25 mouse cellular contexts compared by ENCODE assay signal in the genomic region with DNA sequence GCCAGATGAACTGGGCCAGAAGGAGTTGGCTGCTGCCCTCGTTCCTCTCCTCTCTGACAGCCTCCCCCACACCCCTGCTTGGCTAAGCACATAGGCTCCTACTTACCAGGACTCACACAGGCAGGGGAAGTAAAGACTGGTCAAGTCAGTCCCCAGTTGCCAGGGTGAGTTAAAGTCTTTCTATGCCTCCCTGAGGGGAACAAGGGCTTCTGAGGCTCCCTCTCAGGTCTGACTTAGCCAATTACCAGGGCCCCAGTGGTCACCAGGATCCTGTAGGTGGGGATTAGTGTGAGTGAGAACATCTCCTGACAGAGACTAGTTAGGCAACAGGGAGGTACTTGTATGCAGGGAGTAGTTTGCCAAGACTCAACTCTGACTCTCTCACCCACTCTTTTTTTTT. TPM values are rescaled to one million over a fixed set of nuclear protein-coding genes. Genes with fewer than 3 reads are reported as not detected.
DNase-seq lines count a peak whose midpoint lies in the region; ATAC-seq and TF ChIP-seq lines count a peak whose summit lies in the region.
"Had no signal": no experiment of that assay in that cellular context is flagged by ENCODE, and none has a peak within 500 bp of the region (broad histone marks: within the 10 kb centered on the region; RNA-seq: fewer than 3 reads in every experiment).

A gene (minus strand): TSS at position 153 of the 400 bp plus-strand sequence.

- H3K4me2 ChIP-seq in forebrain, embryonic 12.5 days, result no peak within 1 kb of the TSS
- H3K4me2 ChIP-seq: embryonic facial prominence, embryonic 12.5 days; forebrain, embryonic 13.5 days; forebrain, embryonic 15.5 days had no signal

- no peaks in the 10 kb centered on the region for H3K27me3 ChIP-seq in heart, adult 2 months (ENCODE audit: control insufficient read depth, insufficient read depth, low read length)
- no peaks in the 10 kb centered on the region for H3K27me3 ChIP-seq in forebrain, embryonic 12.5 days
- H3K27me3 ChIP-seq: CH12.LX; embryonic facial prominence, embryonic 12.5 days; forebrain, embryonic 13.5 days; forebrain, embryonic 15.5 days; Patski had no signal

- no peak for TF ChIP-seq EP300 in heart, adult 2 months (IDR thresholded peaks at IDR 0.05; ENCODE audit: insufficient read depth, low read depth, low read length)

- no peaks in the 10 kb centered on the region for H3K9me3 ChIP-seq in forebrain, embryonic 12.5 days
- H3K9me3 ChIP-seq: embryonic facial prominence, embryonic 10.5 days; embryonic facial prominence, embryonic 12.5 days; forebrain, embryonic 10.5 days; forebrain, embryonic 13.5 days; forebrain, embryonic 15.5 days; G1E had no signal

- WGBS in heart, adult 2 months, result 14% methylated on average over 1 of the region's 1 CpGs
- 53% methylated on average over 1 of the region's 1 CpGs for WGBS in forebrain, embryonic 12.5 days

- H3K79me2 ChIP-seq in heart, adult 2 months (replicated peaks; ENCODE audit: control insufficient read depth, insufficient read depth, low read length), result no peaks in the 10 kb centered on the region

- no peak for TF ChIP-seq POLR2A in heart, adult 2 months (IDR thresholded peaks at IDR 0.05; ENCODE audit: insufficient read depth, low read depth, low read length)

- H3K4me3 ChIP-seq in heart, adult 2 months, result no peak within 1 kb of the TSS
- H3K4me3 ChIP-seq in forebrain, embryonic 12.5 days (replicated peaks), result no peak within 1 kb of the TSS
- H3K4me3 ChIP-seq: embryonic facial prominence, embryonic 10.5 days; embryonic facial prominence, embryonic 12.5 days; forebrain, embryonic 10.5 days; forebrain, embryonic 13.5 days; forebrain, embryonic 15.5 days had no signal

- intact Hi-C loops in heart, adult 2 months (cut with DNase I), result no loop called here

- ATAC-seq in forebrain, embryonic 12.5 days (ENCODE audit: low FRiP score), result no peak
- ATAC-seq: activated CD4-positive, CD25-positive, alpha-beta regulatory T cell, adult 4 months; CD4-positive, CD25-positive, alpha-beta regulatory T cell, adult 4 months; forebrain, embryonic 13.5 days; forebrain, embryonic 15.5 days; forebrain, postnatal 0 days; Patski had no signal

- no peak within 1 kb of the TSS for H3K27ac ChIP-seq in heart, adult 2 months
- H3K27ac ChIP-seq in forebrain, embryonic 12.5 days, result no peak within 1 kb of the TSS
- H3K27ac ChIP-seq: embryonic facial prominence, embryonic 10.5 days; embryonic facial prominence, embryonic 12.5 days; forebrain, embryonic 10.5 days; forebrain, embryonic 13.5 days; forebrain, embryonic 15.5 days had no signal

- H3K36me3 ChIP-seq in heart, adult 2 months (ENCODE audit: control insufficient read depth, insufficient read depth, low read length), result no peaks in the 10 kb centered on the region
- H3K36me3 ChIP-seq in forebrain, embryonic 12.5 days (replicated peaks), result no peaks in the 10 kb centered on the region
- H3K36me3 ChIP-seq: embryonic facial prominence, embryonic 10.5 days; embryonic facial prominence, embryonic 12.5 days; forebrain, embryonic 10.5 days; forebrain, embryonic 15.5 days; G1E had no signal

- H3K9ac ChIP-seq in heart, adult 2 months (ENCODE audit: low read depth, low read length), result no peak within 1 kb of the TSS
- H3K9ac ChIP-seq in forebrain, embryonic 12.5 days, result no peak within 1 kb of the TSS
- H3K9ac ChIP-seq: embryonic facial prominence, embryonic 12.5 days; forebrain, embryonic 13.5 days; forebrain, embryonic 15.5 days; forebrain, postnatal 0 days had no signal

- TF ChIP-seq CTCF in heart, adult 2 months (IDR thresholded peaks at IDR 0.05), result no peak

- no peaks in the 10 kb centered on the region for H3K4me1 ChIP-seq in heart, adult 2 months (ENCODE audit: control insufficient read depth, insufficient read depth, low read length)
- no peaks in the 10 kb centered on the region for H3K4me1 ChIP-seq in forebrain, embryonic 12.5 days
- H3K4me1 ChIP-seq: embryonic facial prominence, embryonic 10.5 days; embryonic facial prominence, embryonic 12.5 days; forebrain, embryonic 10.5 days; forebrain, embryonic 13.5 days; forebrain, embryonic 15.5 days had no signal

- peak; percentile 80 for DNase-seq in heart, adult 11 months
- no peak for DNase-seq in heart, adult 2 months
- DNase-seq in adipocyte (ENCODE audit: low spot score), result peak; percentile 57
- peak; percentile 83 for DNase-seq in gonadal fat pad, adult 2 months (ENCODE audit: low read depth)
- DNase-seq: adrenal gland, adult 2 months; adrenal gland, postnatal 10 days; adrenal gland, postnatal 36 days; B cell, adult 2 months; cerebellum, adult 11-12 months; cerebellum, adult 2 months; cerebellum, adult 9-10 months; cerebellum, postnatal 25 days; forebrain, postnatal 0 days had no signal

RNA-seq across cellular contexts. Expression of the gene that starts here (rescaled TPM):
- total RNA-seq in heart, adult 2 months (2021), result not detected
- polyA plus RNA-seq in heart, adult 2 months (2012; rRNA removed), result not detected in 2 replicates
- not detected in 2 replicates for polyA plus RNA-seq in gonadal fat pad, adult 2 months (2012; rRNA removed)
- 0.10 and 0.14 TPM in 2 replicates for polyA plus RNA-seq in forebrain, embryonic 12.5 days (2016; fragmentation: Nextera tagmentation; extraction: Ambion mirVana)
- total RNA-seq: adrenal gland, adult 2 months; adrenal gland, postnatal 10 days; adrenal gland, postnatal 36 days; CH12.LX; forebrain, postnatal 0 days; G1E had no signal
- polyA plus RNA-seq: adrenal gland, adult 2 months; CD4-positive, CD25-positive, alpha-beta regulatory T cell, adult 4 months; cerebellum, adult 2 months; cortical plate, adult 2 months; G1E; Patski had no signal

Comparison
In these comparisons a context has a peak if more than half of its experiments do, and no peak if none do; other contexts are left out.
1. DNase-seq: peak in heart, adult 11 months (single experiment) and adipocyte (single experiment); none in heart, adult 2 months (0 of 2).
2. Peak in DNase-seq in gonadal fat pad, adult 2 months; RNA of the gene not detected or under 1 TPM.